Mouse (Mus musculus): ENCODE data around the gene Cyfip1.

DNA sequence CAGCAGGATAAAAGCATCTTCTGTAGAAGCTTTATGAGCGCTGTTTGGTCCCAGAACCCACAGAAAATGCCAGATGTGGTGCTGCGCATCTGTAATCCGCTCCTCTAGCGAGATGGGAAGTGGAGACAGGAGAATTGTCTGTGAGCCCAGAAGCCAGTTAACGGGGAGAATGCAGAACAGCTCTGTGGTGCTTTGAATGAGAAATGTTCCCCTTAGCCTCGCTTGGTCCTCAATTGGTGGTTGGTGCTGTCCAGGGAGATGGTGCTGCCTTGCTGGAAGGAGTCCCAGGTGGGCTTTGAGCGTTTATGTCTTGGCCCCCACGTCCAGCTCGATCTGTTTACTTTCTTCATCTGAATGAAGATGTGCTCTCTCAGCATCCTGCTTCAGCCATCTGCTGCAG, 39.3 kb downstream of the Cyfip1 start:
- TF ChIP-seq CTCF (conservative IDR thresholded peaks at IDR 0.05; ENCODE audit: insufficient read depth, insufficient read length, low read depth, low read length) (no peak), POLR2A (IDR thresholded peaks at IDR 0.05; ENCODE audit: low read depth, low read length) (no peak)
